Mouse (Mus musculus) thymus, adult 2 months (tissue): ENCODE results near the gene Zbtb20.

Experiments used
- CTCF ChIP-seq: fragments of 200-500 bp; IDR thresholded peaks from 2 replicates; pipeline ENCODE4 v1.5.1; 2012; ENCODE audit warnings: mild to moderate bottlenecking, control low read depth, low read length, moderate library complexity, borderline replicate concordance; ENCODE audit not compliant: control insufficient read depth, poor library complexity, insufficient read depth; ENCODE audit errors: extremely low read depth
- POLR2A ChIP-seq: fragments of 200-500 bp; IDR thresholded peaks from 2 replicates; pipeline ENCODE4 v1.6.1; 2012; ENCODE audit warnings: mild to moderate bottlenecking, low read length, control low read depth, moderate library complexity; ENCODE audit not compliant: control insufficient read depth, poor library complexity, insufficient read depth; ENCODE audit errors: extremely low read depth

GRCm38 (mm10) chr16:43385620-43386210, 510.0 kb downstream of the Zbtb20 start:
- TF ChIP-seq POLR2A (no peak), CTCF (no peak)
